Mouse (Mus musculus) forebrain, embryonic 13.5 days (tissue): ENCODE results near the gene Klhdc3. TPM values are rescaled to one million over a fixed set of nuclear protein-coding genes. Genes with fewer than 3 reads are reported as not detected.
A peak's percentile ranks its signal among the peaks of the same experiment; 100 is the strongest.

Experiments used
- ATAC-seq: fragments of 200-750 bp; cut with Nextera tagmentation; 2 replicates; pipeline ENCODE4 v1.8.0; 2017
- H3K27ac ChIP-seq: fragments of 300-500 bp; sonication (generic); 2 replicates; pipeline ENCODE4 v1.5.1; 2015; ENCODE audit warnings: inconsistent platforms, mild to moderate bottlenecking, moderate library complexity
- H3K27me3 ChIP-seq: fragments of 300-500 bp; sonication (generic); 2 replicates; pipeline ENCODE4 v1.6.1; 2015; ENCODE audit warnings: mild to moderate bottlenecking, inconsistent platforms
- H3K36me3 ChIP-seq: fragments of 300-500 bp; sonication (generic); 2 replicates; pipeline ENCODE4 v1.6.1; 2015; ENCODE audit warnings: mild to moderate bottlenecking, inconsistent platforms; ENCODE audit not compliant: poor library complexity, severe bottlenecking
- H3K4me1 ChIP-seq: fragments of 300-500 bp; sonication (generic); 2 replicates; pipeline ENCODE4 v1.6.1; 2015; ENCODE audit warnings: inconsistent platforms
- H3K4me2 ChIP-seq: fragments of 300-500 bp; sonication (generic); 2 replicates; pipeline ENCODE4 v1.6.1; 2015; ENCODE audit warnings: inconsistent platforms, mild to moderate bottlenecking, moderate library complexity
- H3K4me3 ChIP-seq: fragments of 300-500 bp; sonication (generic); 2 replicates; pipeline ENCODE4 v1.5.1; 2015; ENCODE audit warnings: mild to moderate bottlenecking, inconsistent platforms
- H3K9ac ChIP-seq: fragments of 300-500 bp; sonication (generic); 2 replicates; pipeline ENCODE4 v1.6.1; 2015; ENCODE audit warnings: mild to moderate bottlenecking, inconsistent platforms
- H3K9me3 ChIP-seq: fragments of 300-500 bp; sonication (generic); replicated peaks from 2 replicates; pipeline ENCODE4 v1.6.1; 2016; ENCODE audit warnings: inconsistent platforms
- WGBS: fragments of 180-500 bp; shearing (Covaris S2); methylation state at CpG from one replicate; pipeline ENCODE4 v1.1.7; 2015; 5-methylcytosine and 5-hydroxymethylcytosine counted together
- polyA plus RNA-seq: library from polyadenylated mRNA; unstranded; fragments of >200 nt; fragmentation: Nextera tagmentation; extraction: Ambion mirVana; gene quantifications from 2 replicates; pipeline ENCODE4 v1.2.1, GENCODE M21; 2015

Gene Klhdc3
- 145 and 147 TPM in 2 replicates for polyA plus RNA-seq

DNA sequence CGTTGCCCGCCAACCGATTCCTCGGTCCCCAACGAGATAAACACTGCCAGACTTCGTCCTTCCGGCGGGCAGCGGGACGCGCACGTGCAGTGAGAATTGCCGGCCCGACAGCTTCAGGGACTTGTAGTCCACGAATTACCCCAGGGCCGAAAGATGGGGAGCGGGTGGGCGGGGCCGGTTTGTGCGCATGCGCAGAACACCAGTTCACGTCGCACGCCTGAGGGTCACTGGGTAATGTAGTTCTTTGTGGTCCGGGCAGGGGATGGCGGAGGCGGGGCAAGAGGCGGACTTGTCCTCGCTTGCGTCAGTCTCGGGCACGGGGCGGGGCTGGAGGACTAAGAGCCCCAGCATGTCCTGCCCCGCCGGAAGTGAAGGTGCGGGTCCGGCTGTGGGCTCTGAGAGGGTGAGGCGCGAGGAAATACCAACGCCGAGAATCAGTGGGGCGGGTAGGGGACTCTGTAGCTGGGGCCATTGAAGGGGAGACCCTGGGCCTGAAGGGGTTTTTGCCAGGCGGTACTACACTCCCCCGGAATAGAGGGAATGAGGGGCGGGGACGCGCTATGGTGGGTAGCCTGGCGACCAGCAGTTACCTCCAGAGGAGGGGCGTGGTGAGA is at the start of gene Klhdc3:
Klhdc3 (minus strand) TSS at position 155 of the 614 bp plus-strand sequence.
- Histone ChIP-seq H3K27me3 (no peaks in the 10 kb centered on the region), H3K9ac (peak within 1 kb of the TSS; percentile 75), H3K4me2 (peak within 1 kb of the TSS; percentile 89), H3K36me3 (peaks cover 61% of the 10 kb centered on the region), H3K27ac (peak within 1 kb of the TSS; percentile 89), H3K4me1 (peaks cover 32% of the 10 kb centered on the region), H3K9me3 (no peaks in the 10 kb centered on the region), H3K4me3 (peak within 1 kb of the TSS; percentile 82)
- ATAC-seq, result peak; percentile 97
- WGBS, result under 1% methylated on average over 49 of the region's 49 CpGs

DNA sequence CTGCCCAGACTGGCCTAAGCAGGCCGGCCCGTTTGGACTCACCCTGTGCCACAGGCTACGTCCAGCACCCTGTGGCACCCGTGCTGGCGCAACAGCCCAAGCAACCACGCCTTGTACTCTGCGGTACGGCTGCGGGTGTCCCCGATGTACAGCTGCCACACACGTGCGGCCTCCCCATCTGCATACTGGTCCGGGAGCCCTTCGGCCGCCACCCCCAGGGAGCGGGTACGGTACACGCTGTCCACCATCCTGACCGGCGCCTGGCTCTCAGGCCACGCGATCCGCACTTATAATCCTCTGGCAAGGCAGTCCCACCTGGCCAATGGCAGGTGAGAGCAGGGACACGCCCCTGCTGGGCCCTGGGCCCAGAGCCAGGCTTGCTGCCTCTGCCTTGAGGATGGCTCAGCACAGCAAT is 48.2 kb upstream of the Klhdc3 start, which contains the start of gene Gnmt:
Gnmt (minus strand) TSS at position 265 of the 415 bp plus-strand sequence.
- Histone ChIP-seq H3K4me3 (no peak within 1 kb of the TSS), H3K4me1 (no peaks in the 10 kb centered on the region), H3K9me3 (no peaks in the 10 kb centered on the region), H3K27ac (no peak within 1 kb of the TSS), H3K9ac (0 out of 2 replicates have a peak within 1 kb of the TSS, but pooled peaks have one; percentile 34), H3K36me3 (peaks cover 14% of the 10 kb centered on the region), H3K4me2 (peak within 1 kb of the TSS; percentile 5; the same call in 1 of the 2 replicates), H3K27me3 (peaks cover 15% of the 10 kb centered on the region)
- no peak for ATAC-seq
- 20% methylated on average over 24 of the region's 24 CpGs for WGBS

DNA sequence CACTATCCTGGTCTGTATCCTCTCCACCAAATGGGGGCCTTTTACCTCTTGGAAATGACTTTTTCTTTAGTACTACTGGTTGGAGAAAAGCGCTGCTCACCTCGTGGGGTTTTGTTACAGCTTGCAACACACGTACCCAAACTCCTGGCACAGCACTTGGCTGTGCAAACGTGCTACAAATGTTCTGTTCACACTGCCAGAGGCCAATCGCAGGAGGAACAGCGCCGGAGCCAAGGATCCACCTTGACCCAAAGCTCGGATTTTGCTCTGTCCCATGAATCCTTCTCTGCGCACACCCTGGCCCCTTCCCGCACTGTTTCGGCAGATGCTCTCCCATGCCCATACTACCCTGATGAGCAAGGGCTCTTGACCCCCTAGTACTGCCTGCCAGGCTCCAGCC is 47.8 kb upstream of the Klhdc3 start:
- peaks cover 15% of the 10 kb centered on the region for H3K27me3 ChIP-seq
- H3K27ac ChIP-seq, result no peak overlapping the region
- no peak overlapping the region for H3K4me2 ChIP-seq
- H3K9me3 ChIP-seq, result no peaks in the 10 kb centered on the region
- 50% methylated on average over 11 of the region's 11 CpGs for WGBS
- peaks cover 18% of the 10 kb centered on the region for H3K36me3 ChIP-seq
- no peak for ATAC-seq
- no peak overlapping the region for H3K4me3 ChIP-seq
- no peaks in the 10 kb centered on the region for H3K4me1 ChIP-seq
- 0 out of 2 replicates have a peak overlapping the region, but pooled peaks have one; percentile 34 for H3K9ac ChIP-seq

DNA sequence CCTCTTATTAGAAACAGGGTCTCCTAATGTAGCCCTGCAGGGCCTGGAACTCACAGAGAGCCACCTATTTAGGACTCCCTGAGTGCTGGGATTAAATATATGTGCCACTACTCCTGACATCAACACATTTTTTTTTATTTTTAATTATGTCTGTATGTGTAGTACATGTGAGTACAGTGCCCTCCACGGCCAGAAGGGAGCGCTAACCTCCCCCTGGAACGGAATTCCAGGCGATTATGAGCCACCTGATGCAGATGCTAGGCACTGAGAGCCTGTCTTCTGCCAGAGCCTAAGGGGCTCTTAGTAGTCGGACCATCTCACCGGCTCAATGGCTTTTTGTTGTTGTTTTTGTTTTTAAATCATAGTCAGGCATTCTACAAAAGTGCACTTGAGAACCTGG is 47.3 kb upstream of the Klhdc3 start:
- 45% methylated on average over 6 of the region's 6 CpGs for WGBS
- no peak overlapping the region for H3K9ac ChIP-seq
- ATAC-seq, result no peak
- H3K4me1 ChIP-seq, result no peaks in the 10 kb centered on the region
- H3K27ac ChIP-seq, result no peak overlapping the region
- no peak overlapping the region for H3K4me2 ChIP-seq
- H3K27me3 ChIP-seq, result peaks cover 15% of the 10 kb centered on the region
- peaks cover 22% of the 10 kb centered on the region for H3K36me3 ChIP-seq
- H3K4me3 ChIP-seq, result no peak overlapping the region
- no peaks in the 10 kb centered on the region for H3K9me3 ChIP-seq

DNA sequence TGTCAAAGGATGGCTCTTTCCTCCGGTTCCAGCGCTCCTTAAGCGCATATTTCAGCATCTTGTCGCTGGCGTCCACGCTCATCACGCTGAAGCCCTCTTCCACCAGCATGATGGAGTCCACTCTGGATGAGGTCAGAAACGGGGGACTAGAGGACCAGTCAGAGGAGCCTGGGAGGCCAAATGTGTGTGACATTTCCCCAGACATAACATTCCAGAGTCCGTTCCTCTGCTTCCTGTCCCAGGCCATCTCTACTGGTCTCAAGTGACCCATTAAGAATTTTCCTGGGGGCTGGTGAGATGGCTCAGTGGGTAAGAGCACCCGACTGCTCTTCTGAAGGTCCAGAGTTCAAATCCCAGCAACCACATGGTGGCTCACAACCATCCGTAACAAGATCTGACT is 46.6 kb upstream of the Klhdc3 start:
- no peak for ATAC-seq
- H3K4me3 ChIP-seq, result no peak overlapping the region
- no peak overlapping the region for H3K27ac ChIP-seq

DNA sequence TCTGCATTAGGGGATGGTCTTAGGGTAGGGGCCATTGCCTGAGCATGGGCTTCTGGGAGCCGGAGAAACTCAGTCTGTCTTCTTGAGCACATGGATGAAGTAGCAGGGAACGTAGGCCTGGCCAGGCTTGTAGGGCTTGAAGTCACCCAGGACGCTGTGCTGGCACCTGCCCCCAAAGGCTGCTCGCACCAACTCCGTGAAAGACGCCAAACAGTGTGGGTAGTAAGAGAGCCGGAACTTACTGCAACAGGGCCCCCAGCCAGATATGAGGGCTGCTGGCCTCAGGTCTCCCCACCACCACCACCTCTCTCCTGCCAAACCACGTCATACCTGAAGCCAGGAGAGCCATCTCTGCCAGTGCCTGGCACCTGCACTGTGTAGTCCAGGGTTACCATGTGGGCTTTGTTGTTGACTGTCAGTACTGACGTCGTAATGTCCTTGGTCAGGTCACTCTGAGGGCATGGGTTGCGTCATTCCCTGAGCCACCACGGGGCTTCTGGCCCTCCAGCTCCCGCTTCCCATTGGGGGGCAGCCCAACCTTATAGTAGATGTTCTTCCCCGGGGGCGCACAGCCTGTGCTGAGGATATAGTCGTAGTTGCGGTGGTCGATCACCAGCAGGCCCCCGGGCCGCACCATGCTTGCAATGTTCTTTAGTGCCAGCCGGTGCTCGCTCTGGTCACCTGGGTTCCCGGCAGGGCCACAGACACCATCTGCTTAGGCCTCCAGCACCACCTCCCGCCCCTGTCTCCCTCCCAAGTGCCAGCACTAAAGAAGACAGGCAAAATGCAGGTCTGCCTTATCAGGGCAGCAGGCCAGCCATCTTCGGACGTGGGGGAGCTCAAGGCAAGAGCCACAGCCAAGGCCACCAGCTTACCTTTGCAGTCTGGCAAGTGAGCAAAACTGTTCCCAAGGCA is 45.3 kb upstream of the Klhdc3 start:
- peaks cover 15% of the 10 kb centered on the region for H3K27me3 ChIP-seq
- H3K9ac ChIP-seq, result no peak overlapping the region
- no peaks in the 10 kb centered on the region for H3K9me3 ChIP-seq
- no peaks in the 10 kb centered on the region for H3K4me1 ChIP-seq
- ATAC-seq, result no peak
- H3K36me3 ChIP-seq, result peaks cover 40% of the 10 kb centered on the region
- no peak overlapping the region for H3K27ac ChIP-seq
- WGBS, result 92% methylated on average over 26 of the region's 26 CpGs
- H3K4me2 ChIP-seq, result no peak overlapping the region
- H3K4me3 ChIP-seq, result no peak overlapping the region

More for the DNA sequence above, 46.6 kb upstream of the Klhdc3 start:
- no peak overlapping the region for H3K4me2 ChIP-seq
- no peaks in the 10 kb centered on the region for H3K9me3 ChIP-seq
- peaks cover 28% of the 10 kb centered on the region for H3K36me3 ChIP-seq
- H3K27me3 ChIP-seq, result peaks cover 15% of the 10 kb centered on the region
- H3K9ac ChIP-seq, result no peak overlapping the region
- WGBS, result 91% methylated on average over 11 of the region's 11 CpGs
- no peaks in the 10 kb centered on the region for H3K4me1 ChIP-seq

DNA sequence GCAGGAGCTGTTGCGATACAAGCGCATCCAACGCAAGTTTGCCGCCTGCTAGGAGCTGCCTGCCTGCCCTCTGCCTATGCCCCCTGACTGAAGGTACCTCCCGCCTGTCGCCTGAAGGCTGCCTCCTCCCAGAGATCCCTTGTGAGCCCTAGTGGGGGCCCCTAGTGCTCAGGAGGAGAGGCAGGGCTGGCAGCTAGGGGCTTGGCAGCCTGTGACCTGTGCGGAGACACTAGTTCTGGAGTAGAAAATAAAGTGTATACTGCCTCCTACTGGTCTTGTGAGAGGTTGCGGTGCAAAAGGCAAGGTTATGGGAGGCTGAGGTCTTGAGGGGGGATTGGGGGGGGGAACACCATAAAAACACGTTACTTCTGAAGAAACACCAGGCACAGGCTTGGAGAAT is 44.6 kb upstream of the Klhdc3 start:
- WGBS, result 45% methylated on average over 9 of the region's 9 CpGs
- Histone ChIP-seq H3K4me1 (no peaks in the 10 kb centered on the region), H3K4me3 (no peak overlapping the region), H3K27ac (no peak overlapping the region), H3K9ac (no peak overlapping the region; the same call in 1 of the 2 replicates), H3K4me2 (no peak overlapping the region), H3K27me3 (peaks cover 15% of the 10 kb centered on the region), H3K36me3 (peaks cover 47% of the 10 kb centered on the region), H3K9me3 (no peaks in the 10 kb centered on the region)
- ATAC-seq, result peak; percentile 20; the same call in 1 of the 2 replicates

DNA sequence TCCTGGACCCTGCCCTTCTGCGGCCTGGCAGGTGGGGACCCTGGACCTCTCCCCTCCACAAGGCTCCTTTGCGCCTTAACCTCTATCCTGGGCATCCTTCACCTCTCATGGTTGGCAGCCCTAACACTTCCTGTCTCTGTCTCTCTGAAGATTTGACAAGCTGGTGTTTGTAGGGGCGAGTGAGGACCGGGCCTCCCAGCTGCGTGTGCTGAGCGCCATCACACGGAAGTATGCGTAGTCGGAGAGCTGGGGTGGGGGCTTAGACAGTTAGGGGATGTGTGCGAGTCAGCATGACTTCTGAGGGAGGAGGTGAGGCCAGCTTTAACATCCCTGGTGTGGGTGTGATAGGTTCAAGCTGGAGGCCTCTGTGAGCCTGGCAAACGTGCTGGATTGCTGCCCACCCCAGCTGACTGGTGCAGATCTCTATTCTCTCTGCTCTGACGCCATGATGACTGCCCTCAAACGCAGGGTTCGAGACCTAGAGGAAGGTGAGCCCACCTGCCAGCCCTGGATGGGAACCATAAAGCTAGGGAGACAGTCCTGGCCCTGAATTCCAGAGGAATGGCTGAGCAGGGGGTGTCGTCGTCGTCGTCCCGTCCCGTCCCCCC is 43.9 kb upstream of the Klhdc3 start:
- Histone ChIP-seq H3K4me3 (no peak overlapping the region), H3K9ac (no peak overlapping the region), H3K4me2 (no peak overlapping the region), H3K27me3 (peaks cover 14% of the 10 kb centered on the region), H3K27ac (no peak overlapping the region), H3K36me3 (peaks cover 48% of the 10 kb centered on the region), H3K4me1 (no peaks in the 10 kb centered on the region), H3K9me3 (no peaks in the 10 kb centered on the region)
- 81% methylated on average over 20 of the region's 20 CpGs for WGBS
- no peak for ATAC-seq

DNA sequence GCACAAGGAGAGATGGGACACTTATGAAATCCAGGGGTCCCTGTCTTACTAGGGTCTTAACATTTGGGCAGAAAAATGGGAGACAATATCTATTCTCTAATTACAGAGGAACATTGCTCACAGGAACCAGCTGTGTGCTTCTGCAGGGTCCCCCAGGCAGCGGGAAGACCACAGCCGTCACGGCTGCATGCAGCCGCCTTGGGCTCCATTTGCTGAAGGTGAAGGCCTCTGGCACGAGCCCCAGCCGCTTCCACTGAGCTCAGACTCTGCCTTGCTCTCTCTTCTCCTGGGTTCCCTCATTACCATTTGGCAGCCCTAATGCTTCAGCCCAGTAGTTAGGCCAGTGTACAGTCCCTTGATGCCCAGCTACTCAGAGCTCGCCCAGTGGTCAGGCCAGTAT is 40.4 kb upstream of the Klhdc3 start:
- ATAC-seq, result no peak
- WGBS, result 88% methylated on average over 7 of the region's 7 CpGs
- Histone ChIP-seq H3K4me3 (no peak overlapping the region), H3K27ac (no peak overlapping the region), H3K36me3 (peaks cover 59% of the 10 kb centered on the region), H3K4me1 (no peaks in the 10 kb centered on the region), H3K9me3 (no peaks in the 10 kb centered on the region), H3K27me3 (no peaks in the 10 kb centered on the region), H3K9ac (peak overlapping the region; percentile 10; the same call in 1 of the 2 replicates), H3K4me2 (no peak overlapping the region)

DNA sequence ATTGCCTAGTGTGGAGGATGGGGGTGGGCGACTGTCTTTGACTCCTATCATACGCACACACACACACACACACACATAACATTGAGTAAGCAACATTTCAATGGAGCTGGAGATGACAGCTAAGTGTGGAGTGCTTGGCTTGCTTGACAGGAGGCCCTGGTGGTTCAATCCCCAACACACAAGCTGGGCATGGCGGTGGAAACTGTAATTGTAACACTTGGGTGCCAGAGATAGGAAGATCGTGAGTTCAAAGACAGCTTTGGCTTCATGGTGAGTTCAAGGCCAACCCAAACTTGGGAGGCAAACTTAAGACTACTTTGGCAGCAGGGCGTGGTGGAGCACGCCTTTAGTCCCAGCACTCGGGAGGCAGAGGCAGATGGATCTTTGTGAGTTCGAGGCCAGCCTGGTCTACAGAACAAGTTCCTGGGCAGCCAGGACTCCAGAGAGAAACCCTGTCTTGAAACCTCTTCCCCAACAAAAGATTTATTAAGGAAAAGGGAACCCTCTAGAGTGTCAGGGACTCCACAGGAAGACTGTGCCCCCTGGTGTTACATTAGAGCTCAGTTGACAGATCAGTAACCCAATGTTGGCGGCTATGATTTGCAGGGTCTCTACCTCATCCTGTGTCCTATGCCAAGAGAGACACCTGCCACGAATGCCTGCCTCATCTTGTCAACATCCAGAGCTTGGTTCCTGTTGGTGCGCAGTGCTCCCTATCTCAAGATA is 34.2 kb upstream of the Klhdc3 start:
- Histone ChIP-seq H3K4me3 (no peak overlapping the region), H3K4me2 (no peak overlapping the region), H3K9me3 (no peaks in the 10 kb centered on the region), H3K27me3 (no peaks in the 10 kb centered on the region), H3K9ac (no peak overlapping the region), H3K36me3 (peaks cover 41% of the 10 kb centered on the region), H3K27ac (no peak overlapping the region), H3K4me1 (peaks cover 23% of the 10 kb centered on the region)
- 95% methylated on average over 11 of the region's 11 CpGs for WGBS
- ATAC-seq, result no peak

DNA sequence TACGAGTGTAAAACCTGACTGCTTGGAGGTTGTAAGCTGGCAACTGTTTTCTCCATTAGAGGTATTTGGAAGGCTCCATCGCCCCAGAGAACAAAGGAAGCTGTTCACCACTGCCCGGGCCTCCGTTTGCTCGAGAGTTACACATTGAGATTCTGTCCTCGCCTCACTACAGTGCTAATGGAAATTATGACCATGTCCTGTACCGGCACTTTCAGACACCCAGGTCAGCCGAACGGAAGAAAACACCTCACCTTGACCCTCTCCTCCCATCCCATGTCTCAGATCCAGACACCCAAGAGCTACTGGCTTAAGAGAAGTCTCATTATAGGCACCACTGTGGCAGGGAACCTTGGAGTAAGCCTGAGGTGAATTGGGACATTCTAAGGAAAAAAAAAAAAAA is 33.1 kb upstream of the Klhdc3 start:
- Histone ChIP-seq H3K36me3 (peaks cover 41% of the 10 kb centered on the region), H3K4me1 (peaks cover 23% of the 10 kb centered on the region), H3K4me3 (no peak overlapping the region), H3K4me2 (no peak overlapping the region), H3K9me3 (no peaks in the 10 kb centered on the region), H3K27ac (no peak overlapping the region), H3K27me3 (no peaks in the 10 kb centered on the region), H3K9ac (no peak overlapping the region)
- no peak for ATAC-seq
- 91% methylated on average over 9 of the region's 9 CpGs for WGBS
